Mouse (Mus musculus) spleen, adult 18-20 months (tissue): ENCODE data around the gene Styx.
A peak's percentile ranks its signal among the peaks of the same experiment; 100 is the strongest.

Source experiments
- DNase-seq, 2 experiments: peaks; one replicate each; pipeline ENCODE4 v3.0.0; 2022; ENCODE audit warnings: mixed read lengths in 2 of 2

The Styx gene

DNA sequence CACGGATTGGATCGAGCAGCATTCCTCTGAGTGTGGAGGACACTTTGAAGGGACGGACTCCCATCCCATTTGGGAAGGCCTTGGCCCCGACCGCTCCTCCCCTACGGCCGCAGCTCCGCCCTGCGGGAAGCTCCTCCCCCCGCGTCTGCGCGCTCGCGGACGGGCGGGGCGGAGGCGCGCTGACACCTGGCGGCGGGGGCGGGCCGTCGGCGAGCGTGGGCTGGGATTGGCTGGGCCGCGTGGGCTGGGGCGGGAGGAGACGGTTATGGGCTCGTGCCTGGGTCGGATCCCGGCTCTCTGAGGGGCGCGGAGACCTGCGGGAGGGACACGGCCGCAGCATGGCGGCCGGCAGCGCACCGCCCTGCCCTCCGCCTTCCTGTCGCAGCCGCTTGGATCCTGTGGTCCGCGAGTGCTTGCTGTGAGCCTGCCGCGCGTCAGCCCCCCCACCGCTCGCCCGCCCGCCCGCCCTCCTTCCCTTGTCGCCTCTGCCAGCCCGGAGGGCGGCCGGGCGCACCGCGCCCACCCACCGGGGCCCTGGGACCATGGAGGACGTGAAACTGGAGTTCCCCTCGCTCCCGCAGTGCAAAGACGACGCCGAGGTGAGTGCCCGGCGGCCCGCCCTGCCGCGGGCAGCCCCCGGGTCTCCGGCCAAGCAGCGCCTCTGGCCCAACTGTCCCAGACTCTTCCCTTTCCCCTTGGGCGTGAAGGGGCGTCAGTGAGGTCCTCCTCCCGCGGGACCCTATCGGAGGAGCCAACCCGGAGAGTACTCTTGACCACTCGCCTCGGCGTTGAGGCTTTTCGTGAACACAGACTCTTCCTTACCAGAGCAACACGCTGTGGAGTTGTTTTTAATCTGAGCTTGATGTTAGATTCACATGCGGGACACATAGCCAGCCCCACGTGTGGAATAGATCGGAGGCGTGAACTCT, at the start of gene Styx:
Styx (plus strand) TSS at position 163 of the 929 bp plus-strand sequence.
- peak; percentile 94 to 96 for DNase-seq

DNA sequence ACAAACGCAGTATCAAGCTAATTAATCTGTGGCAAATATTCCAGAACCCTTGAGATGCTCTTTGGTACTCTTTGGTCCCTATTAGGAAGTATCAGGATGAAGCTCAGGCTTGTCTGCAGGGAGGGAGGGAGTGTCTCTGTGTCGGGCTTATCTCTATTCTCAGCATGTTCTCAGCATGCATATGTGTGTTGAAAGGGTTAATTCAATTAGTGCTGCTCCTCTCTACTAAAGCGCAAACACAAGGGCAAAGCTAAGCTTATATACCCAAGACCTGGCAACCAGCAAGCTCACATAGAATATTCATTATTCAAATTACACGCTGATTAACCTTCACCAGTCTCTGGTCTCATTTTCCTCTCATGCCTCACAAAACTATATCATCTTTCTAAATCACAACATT, 47.0 kb upstream of the Styx start:
- DNase-seq: no peak

DNA sequence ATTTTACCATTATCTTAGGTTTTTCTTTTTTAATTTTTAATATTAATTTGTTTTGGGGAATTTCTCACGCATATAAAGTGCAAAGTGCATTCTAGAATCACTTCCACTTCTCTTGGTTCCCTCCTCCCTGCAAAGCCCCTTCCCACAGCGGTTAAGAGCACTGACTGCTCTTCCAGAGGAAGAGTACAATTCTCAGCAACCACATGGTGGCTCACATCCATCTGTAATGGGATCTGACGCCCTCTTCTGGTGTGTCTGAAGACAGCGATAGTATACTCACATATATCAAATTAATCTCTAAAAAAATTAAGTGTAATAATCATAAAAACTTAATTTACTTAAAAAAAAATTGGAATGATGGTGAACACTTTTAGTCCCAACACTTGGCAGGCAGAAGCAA, 46.5 kb upstream of the Styx start:
- DNase-seq: no peak

DNA sequence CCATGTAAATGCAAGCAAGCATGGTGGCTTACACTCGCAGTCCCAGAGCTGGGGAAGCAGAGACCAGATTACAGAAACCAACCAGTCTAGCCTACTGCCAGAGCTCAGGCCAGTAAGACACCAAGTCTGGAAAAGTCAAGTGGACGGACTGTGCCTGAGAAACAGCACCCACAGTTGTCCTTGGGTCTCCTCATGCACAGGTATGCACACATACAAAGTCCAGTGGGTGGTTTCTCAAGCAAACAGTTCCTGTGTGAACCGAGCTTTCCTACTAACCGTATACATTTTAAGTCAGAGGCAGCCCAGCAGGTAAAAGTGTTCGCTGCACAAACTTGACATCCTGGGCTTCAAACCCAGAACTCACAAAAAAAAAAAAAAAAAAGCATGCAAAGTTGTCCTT, 45.0 kb upstream of the Styx start:
- DNase-seq: no peak

DNA sequence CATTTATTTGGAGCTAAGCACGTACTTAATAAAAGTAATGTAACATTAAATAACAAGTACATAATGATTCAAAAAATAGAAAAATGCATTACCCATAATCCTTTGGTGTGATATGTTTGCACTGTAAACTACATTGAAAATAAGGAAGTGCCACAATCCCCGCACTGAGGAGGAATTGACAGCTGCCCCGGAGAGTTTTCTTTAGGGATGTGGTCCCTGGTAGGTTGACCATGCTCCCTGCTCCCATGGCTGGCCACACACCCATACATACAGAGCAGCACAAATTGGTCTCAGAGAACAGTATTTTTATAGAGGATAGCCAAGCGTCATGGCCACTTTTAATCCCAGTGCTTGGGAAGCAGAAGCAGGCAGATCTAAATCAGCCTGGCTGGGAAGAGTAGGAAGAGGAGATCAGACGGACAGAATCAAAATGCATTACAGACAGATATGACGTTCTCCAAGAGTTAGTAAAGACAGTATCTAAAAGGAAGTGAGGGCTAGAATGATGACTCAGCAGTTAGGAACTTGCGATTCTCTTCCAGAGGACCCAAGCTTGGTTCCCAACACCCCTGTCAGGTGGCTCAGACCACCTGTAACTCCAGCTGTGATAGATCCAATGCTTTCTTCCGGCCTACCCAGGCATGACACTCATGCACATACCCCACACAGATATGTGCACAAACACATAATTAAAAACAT, 43.1 kb upstream of the Styx start:
- no peak for DNase-seq

DNA sequence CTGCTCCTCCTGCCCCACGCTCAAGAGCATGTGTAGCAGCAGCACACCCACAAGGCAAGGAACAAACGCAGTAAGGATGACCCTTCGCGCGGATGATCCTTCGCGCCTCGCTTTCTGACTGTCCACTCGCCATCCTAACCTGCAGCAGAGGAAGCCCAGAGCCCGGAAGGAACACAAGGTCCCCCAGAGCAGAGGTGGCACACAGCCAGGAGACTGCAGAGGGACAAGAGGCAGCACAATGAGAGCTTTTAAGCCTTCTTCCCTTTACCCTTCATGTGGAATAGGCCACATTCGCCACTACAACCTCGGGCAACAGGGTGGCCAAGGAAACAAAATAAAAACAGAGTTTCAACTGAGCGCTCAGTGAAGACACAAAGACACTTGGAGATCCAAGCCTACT, 41.2 kb upstream of the Styx start:
- no peak for DNase-seq

DNA sequence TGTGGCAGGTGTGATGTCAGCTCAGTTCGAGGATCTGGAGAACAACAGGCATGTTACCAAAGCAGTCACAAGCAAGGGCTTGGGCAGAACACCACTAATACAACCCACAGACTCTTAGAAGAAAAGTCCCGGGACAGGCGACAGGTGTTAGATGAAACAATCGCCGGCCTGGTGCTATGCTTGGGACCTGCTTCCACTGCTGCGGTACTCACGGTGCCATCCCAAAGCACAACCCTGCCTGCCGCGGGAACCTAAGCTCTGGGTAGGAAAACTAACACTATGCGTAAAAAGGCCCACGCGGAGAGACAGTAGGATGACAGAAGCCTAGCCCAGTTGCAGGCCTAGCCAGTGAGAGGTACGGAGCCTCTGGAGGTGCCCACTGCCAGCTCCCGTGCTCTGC, 40.8 kb upstream of the Styx start:
- DNase-seq: no peak

DNA sequence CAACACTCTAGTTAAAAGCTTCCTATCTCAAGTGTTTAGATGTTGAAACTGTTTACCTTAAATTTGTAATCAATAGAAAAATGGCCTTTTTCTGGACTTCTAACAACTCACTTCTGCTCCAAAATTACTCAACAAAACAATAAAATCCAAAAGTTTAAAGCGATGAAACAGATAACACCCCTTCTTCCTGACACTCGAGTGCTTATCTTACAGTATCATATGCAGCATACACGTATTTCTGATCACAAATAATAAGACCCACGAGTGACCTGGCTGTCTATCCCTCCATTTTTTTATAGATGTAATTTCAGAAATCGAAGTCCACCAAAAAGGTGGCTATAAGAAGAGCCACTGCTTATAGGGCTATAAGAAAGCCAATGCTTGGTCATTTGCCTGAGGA, 34.0 kb upstream of the Styx start:
- DNase-seq: no peak

DNA sequence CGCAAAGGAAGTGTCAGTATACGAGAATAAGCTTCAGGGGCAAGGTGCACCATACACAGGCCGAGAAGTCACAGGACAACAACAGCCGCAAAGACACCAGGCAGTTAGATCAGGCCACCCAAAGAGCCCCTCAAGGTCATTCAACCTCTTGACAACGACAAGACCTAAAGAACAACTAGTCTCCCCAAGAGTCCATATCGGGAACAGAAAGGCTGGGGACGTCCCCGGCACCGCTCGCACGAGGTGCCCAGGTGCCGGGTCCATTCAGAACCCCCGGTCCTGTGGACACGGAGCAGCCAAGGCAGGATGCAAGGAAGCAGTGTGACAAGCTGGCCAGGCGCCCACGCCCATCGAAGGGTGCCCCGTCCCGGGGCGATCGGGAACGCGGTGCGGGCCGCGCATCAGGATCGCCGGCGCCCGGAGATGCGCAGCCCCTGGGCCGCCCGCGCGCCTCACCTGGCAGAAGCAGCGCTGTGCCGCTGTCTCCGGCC, 32.9 kb upstream of the Styx start:
- DNase-seq: no peak

DNA sequence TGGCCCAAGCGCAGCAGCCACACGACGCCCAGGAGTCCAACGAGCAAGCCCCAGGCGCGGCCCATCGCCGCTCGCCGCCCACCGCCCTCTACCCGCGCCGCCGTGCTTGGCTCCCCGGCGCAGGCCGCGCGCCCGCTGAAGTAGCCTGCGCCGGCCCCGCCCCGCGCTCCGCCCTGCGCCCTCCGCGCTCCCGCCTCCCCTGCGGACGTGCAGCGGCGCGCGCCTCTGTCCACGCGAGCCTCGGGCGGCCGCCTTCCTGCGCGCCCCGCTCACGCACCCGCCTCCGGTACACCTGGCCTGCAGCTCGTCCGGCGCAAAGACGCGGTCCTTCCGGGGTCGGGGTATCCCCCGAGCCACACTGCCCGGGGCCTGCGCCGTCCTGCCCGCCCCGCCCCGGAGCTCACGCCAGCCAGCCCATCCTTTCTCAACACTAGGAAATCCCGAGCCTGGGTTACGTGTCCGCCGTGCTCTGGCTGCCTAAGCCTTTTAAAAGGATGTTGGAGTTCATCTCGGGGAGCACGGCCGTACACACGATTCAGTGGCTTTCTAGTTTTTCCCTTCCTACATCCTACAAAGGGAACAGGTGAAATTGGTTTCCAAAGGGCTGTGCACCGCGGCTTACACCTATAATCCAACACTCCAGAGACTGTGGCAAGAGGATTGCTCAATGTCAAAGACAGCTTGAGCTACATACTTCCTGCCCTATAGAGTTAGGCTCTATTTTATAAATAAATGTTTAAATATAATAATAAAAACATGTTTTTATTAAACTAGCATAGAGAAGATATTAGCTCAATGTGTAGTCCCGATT, 32.3 kb upstream of the Styx start, which contains the start of gene Ero1l:
Ero1l (minus strand) TSS at position 346 of the 811 bp plus-strand sequence.
- peak; percentile 74 to 87 for DNase-seq

DNA sequence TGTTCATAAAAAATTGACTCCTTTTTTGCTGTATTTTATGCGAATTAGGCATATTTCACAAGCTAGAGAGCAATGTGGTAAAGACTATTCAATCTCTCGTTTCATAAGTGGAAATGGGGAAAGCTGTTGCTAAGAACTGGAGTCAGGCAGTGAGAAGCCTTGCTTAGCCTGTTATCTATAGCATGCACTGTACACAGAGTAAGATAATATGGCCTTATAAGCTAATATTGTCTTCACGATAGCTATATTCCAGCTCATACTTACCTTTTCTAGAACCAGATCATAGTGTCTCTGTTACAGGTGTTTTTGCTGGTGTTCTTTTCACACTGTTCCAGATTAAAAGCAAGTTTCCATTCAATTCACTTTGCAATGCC, 31.7 kb upstream of the Styx start:
- no peak for DNase-seq

DNA sequence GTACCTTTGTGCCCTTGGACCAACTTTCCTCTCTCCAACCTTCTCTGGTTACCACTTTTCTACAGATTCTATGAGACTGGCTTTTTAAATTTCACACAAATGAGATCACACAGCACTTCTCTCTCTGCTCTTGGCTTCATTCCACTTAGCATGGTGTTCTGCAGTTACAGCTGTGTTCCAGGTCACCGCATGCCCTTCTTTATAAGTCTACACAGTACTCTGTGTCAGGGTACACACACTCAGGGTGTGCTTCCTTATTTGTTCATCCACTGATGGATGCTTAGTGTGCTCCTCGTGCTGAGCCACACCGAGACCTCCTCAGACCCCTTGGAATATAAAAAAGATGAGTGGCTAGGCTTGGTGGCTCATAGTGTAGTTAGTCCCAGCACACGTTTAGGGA, 30.8 kb upstream of the Styx start:
- DNase-seq: no peak

DNA sequence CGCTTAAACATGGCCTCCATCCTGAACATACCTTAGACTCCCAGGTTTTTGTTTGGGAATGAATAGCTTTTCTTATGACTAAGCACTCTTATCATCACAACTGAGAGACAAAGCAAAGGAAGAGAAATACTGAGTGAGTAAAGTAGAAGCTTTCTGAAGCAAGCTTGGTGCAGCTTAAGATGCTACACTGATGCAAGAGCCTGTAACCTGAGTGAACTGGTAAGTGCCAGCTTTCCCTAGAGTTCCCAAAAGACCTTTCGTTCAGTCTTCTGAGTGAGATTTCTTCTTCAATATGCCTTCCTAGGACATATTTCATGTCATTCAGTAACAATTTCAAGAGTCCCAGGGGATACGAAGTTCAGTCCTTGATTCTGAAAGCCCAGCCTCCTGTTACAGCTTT, 29.8 kb upstream of the Styx start:
- no peak for DNase-seq

DNA sequence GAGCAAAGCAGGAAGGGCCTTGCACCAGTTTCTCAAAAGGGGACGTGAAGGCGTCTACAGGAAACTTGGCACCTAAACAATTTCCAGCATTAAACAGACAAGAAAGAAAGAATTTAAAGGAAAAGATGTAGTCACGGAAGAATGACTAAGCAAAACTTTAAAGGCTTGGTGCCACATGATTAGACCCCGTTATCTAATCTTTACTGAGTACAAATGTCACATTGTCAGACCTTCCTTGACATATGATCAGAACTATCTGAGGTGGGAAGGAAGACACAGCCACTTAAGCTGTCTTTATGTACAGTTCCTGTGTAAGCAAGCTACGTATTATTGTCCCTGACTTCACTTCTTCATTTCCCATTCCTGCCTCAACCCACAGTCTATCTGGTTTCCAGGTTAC, 29.3 kb upstream of the Styx start:
- DNase-seq: no peak

DNA sequence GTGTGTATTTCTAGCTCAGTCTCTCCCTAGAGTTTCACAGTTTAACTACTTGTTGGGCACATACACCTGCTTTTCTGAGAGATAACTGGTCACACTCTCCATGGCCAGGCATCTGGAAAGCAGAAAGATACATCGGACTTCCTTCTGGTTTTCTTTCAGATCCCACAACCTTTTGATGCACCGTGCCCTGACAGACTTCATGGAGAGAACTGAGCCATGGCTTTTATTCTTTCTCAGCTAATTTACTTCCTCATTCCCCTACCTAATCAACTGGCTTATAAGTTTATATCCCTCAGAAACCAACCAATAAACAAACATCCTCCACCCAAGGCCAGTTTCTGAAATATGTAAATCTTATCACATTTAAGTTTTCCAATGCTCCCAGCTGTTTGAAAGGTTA, 28.4 kb upstream of the Styx start:
- DNase-seq: no peak

DNA sequence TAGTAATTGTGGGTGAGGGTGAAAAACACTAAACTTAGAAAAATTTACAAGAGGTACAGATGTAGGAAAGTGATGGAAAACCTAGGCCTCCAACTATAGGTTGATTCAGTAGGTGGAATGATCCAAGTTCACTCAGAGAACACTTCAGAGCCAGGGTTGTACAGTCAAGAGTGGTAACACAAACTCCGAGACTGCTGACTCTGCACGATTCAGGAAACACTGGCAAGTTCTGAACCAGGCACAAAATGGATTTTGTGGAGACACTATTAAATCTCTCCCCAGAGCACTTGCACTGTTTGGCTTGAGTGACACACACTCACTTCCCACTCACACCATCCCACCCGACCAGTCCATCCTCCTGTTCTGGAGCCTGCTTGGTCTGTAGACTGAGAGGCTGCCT, 27.6 kb upstream of the Styx start:
- DNase-seq: no peak

DNA sequence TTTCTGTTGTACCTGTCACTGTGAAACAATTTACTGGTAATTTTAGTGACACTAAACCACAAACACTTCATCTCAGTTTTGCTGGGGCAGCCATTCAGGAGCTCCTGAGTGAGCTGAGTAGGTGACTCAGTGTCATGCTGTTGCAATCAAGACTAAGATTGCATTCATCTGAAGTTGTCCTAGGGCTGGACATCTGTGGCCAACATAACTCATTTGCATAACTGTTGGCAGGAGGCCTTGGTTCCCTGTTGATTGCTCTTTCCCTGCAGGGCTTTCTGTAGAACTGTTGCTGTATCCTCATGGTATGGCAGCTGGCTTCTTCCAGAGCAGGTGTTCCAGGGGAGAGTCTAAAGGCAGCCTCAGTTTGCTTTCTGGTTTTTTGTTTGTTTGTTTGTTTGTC, 25.4 kb upstream of the Styx start:
- DNase-seq: no peak

DNA sequence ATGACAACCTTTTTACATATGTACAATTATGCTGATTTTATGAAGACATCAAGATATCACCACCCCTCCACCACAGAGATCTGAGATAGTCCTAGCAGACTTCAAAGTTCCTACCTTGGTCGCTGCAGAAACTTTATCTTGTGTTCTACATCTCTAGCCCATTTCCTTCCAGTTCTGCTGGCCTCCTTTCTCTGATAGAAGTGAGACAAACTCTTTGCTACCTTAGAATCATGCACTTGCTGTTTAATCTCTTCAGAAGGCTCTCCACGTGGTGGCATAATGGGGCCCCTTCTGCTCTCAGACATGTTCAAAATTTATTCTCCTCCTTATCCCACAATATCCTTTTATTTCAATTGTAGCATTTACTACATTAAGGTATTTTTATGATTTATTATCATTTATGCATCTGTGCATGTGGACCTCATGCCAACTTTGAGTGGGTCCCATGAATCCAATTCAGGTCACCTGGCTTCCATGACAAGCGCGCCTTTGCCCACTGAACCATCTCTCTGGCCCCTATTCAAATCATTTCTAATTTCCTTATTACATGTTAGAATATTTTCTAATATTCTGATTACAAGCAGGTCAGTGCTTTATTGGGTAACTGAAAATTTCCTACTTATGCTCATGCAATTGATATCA, 22.7 kb upstream of the Styx start:
- DNase-seq: no peak

DNA sequence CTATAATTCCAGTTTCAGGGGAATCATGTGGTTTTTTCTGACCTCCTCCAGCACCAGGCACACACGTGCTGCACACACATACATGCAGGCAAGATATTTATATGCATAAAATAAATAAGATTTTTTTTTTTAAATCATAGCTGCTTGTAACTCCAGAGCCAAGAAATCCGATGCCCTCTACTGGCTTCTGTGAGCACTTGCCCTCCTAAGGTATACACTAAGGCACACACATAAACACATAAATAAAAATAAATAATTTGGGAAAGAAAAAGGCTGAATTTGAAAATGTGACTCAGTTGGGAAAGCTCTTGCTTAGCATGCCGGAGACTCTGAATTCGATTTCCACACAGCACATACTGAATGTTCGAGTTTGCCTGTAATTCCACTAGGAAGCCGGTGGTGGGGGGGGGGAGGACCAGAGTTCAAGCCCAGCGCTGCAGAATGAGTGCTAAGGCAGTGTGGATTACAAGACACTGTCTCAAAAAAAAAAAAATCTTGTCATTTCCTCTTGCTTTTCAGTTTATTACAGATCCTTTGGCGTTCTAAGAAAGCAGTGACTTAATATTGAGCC, 21.8 kb upstream of the Styx start:
- no peak for DNase-seq

DNA sequence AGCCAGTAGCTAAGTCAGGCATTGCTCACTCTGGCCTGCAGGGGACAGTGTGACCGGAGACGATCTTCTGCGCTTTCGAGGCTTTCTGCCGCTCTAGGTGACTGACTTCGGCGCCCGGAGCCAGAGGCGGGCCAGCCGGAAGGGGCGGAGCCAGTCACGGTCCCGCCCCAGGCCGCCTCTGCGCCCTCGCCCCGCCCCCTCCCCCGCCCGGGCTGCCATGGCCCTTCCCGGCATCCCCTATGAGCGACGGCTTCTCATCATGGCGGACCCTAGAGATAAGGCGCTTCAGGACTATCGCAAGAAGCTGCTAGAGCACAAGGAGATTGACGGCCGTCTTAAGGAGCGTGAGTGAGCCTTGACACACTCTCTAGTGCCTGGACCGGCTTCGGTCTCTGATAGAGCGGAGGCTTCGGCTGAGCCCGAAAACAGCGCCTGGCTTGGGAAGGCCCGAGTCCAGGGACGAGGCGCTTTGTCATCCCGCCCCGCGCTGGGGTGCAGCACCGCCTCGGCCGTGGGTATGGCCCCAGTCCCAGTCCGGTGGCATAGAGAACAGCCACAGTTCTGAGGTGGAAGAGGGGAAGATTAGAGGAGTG, 21.2 kb upstream of the Styx start, which contains the start of gene Psmc6:
Psmc6 (plus strand) TSS at position 200 of the 593 bp plus-strand sequence.
- peak; percentile 83 to 87 for DNase-seq
